Mouse (Mus musculus) heart, adult 2 months (tissue): ENCODE measurements around the gene Pik3ca. TPM values are rescaled to one million over a fixed set of nuclear protein-coding genes. Genes with fewer than 3 reads are reported as not detected.
"Not testable (repeated sequence)": the region's sequence is repeated elsewhere in the genome, so short reads cannot be mapped to it uniquely, and the experiment has no call there.

Source experiments
- DNase-seq, 2 experiments: peaks; one replicate each; pipeline ENCODE4 v3.0.0; 2021
- H3K27ac ChIP-seq: fragments of 200-600 bp; 2 replicates; pipeline ENCODE4 v1.8.1; 2022
- H3K27me3 ChIP-seq: fragments of 200-500 bp; 2 replicates; pipeline ENCODE4 v1.6.1; 2012; ENCODE audit warnings: mild to moderate bottlenecking, low read length, inconsistent platforms, mixed read lengths; ENCODE audit not compliant: control insufficient read depth, insufficient read depth
- H3K36me3 ChIP-seq: fragments of 200-500 bp; 2 replicates; pipeline ENCODE4 v1.6.1; 2012; ENCODE audit warnings: low read length, inconsistent platforms; ENCODE audit not compliant: control insufficient read depth, insufficient read depth
- H3K4me1 ChIP-seq: fragments of 200-500 bp; 2 replicates; pipeline ENCODE4 v1.6.1; 2011; ENCODE audit warnings: low read length; ENCODE audit not compliant: control insufficient read depth, insufficient read depth
- H3K4me3 ChIP-seq: fragments of 200-600 bp; 2 replicates; pipeline ENCODE4 v1.8.1; 2022
- H3K79me2 ChIP-seq: fragments of 200-500 bp; replicated peaks from 2 replicates; pipeline ENCODE4 v1.6.1; 2012; ENCODE audit warnings: mild to moderate bottlenecking, inconsistent platforms, low read length, moderate library complexity, mixed read lengths; ENCODE audit not compliant: control insufficient read depth, insufficient read depth
- H3K9ac ChIP-seq: fragments of 200-500 bp; 2 replicates; pipeline ENCODE4 v1.6.1; 2012; ENCODE audit warnings: low read depth, mild to moderate bottlenecking, control low read depth, inconsistent platforms, low read length, mixed read lengths
- CTCF ChIP-seq: fragments of 200-600 bp; IDR thresholded peaks from 2 replicates; pipeline ENCODE4 v1.8.1; 2022; ENCODE audit warnings: antibody characterized with exemption, mild to moderate bottlenecking, moderate library complexity
- EP300 ChIP-seq: fragments of 200-500 bp; IDR thresholded peaks from 2 replicates; pipeline ENCODE4 v1.6.1; 2011; ENCODE audit warnings: low read depth, low read length, control low read depth; ENCODE audit not compliant: insufficient read depth
- POLR2A ChIP-seq: fragments of 200-500 bp; IDR thresholded peaks from 2 replicates; pipeline ENCODE4 v1.6.1; 2011; ENCODE audit warnings: mild to moderate bottlenecking, low read depth, low read length, control low read depth; ENCODE audit not compliant: insufficient read depth
- WGBS: fragments of 180-500 bp; shearing (Covaris S2); methylation state at CpG from one replicate; pipeline ENCODE4 v1.1.7; 2018; 5-methylcytosine and 5-hydroxymethylcytosine counted together
- intact Hi-C: fragments of 180-260 bp; cut with DNase I; formaldehyde crosslinking; loops from one replicate; pipeline ENCODE4 v1.15.1; 2025
- polyA plus RNA-seq: library from polyadenylated mRNA; depleted of rRNA; stranded (reverse); fragments of >200 nt; gene quantifications from 2 replicates; pipeline ENCODE4 v1.2.3, GENCODE M21; 2012
- total RNA-seq, 2 experiments: library from RNA; stranded (reverse); gene quantifications; 2 replicates each; pipeline ENCODE4 v1.2.3; 2021

The Pik3ca gene
- total and polyA plus RNA-seq, 3 experiments = 6.5 to 48.5 (median 43.5) TPM

- WGBS = 76% methylated on average over 3 of the region's 3 CpGs
- no peak overlapping the region for H3K9ac ChIP-seq
- H3K27me3 ChIP-seq = no peaks in the 10 kb centered on the region
- intact Hi-C loops = loop anchor here (2.0 kb wide), 1 partner anchor 30 kb away; no protein-coding TSS in a partner anchor
- peaks cover 15% of the 10 kb centered on the region for H3K79me2 ChIP-seq
- peaks cover 16% of the 10 kb centered on the region for H3K4me1 ChIP-seq
- DNase-seq = no peak
- H3K27ac ChIP-seq = peak overlapping the region; percentile 56
- peaks cover 15% of the 10 kb centered on the region for H3K36me3 ChIP-seq
- no peak overlapping the region for H3K4me3 ChIP-seq
- no peak for TF ChIP-seq EP300
- TF ChIP-seq CTCF = no peak
- no peak for TF ChIP-seq POLR2A
Measured at GRCm38 (mm10) chr3:32428361-32428760, 30.9 kb downstream of the Pik3ca start.

GRCm38 (mm10) chr3:32428921-32429320, 31.4 kb downstream of the Pik3ca start:
- peak overlapping the region; percentile 56 for H3K27ac ChIP-seq
- 6% methylated on average over 4 of the region's 4 CpGs for WGBS
- peak; percentile 49 to 67 for DNase-seq
- no peak overlapping the region for H3K9ac ChIP-seq
- no peaks in the 10 kb centered on the region for H3K27me3 ChIP-seq
- H3K4me3 ChIP-seq = no peak overlapping the region
- TF ChIP-seq CTCF = no peak
- TF ChIP-seq EP300 = no peak
- no peak for TF ChIP-seq POLR2A
- H3K79me2 ChIP-seq = peaks cover 15% of the 10 kb centered on the region
- H3K4me1 ChIP-seq = peaks cover 16% of the 10 kb centered on the region
- intact Hi-C loops = loop anchor here (2.0 kb wide), 1 partner anchor 30 kb away; no protein-coding TSS in a partner anchor
- peaks cover 15% of the 10 kb centered on the region for H3K36me3 ChIP-seq

GRCm38 (mm10) chr3:32429351-32429750, 31.9 kb downstream of the Pik3ca start:
- intact Hi-C loops = loop anchor here (2.0 kb wide), 1 partner anchor 31 kb away; no protein-coding TSS in a partner anchor
- H3K79me2 ChIP-seq = peaks cover 13% of the 10 kb centered on the region
- H3K4me3 ChIP-seq, H3K27me3 ChIP-seq, H3K9ac ChIP-seq, DNase-seq: not testable (repeated sequence)
- peaks cover 16% of the 10 kb centered on the region for H3K4me1 ChIP-seq
- peaks cover 15% of the 10 kb centered on the region for H3K36me3 ChIP-seq
- H3K27ac ChIP-seq = peak overlapping the region; percentile 48

- Histone ChIP-seq H3K79me2 (peaks cover 13% of the 10 kb centered on the region), H3K27me3 (no peaks in the 10 kb centered on the region), H3K4me3 (no peak overlapping the region), H3K9ac (no peak overlapping the region), H3K27ac (no peak overlapping the region), H3K36me3 (peaks cover 15% of the 10 kb centered on the region), H3K4me1 (peaks cover 16% of the 10 kb centered on the region)
- TF ChIP-seq CTCF (no peak), EP300 (no peak), POLR2A (no peak)
- no peak for DNase-seq
- 20% methylated on average over 2 of the region's 2 CpGs for WGBS
- intact Hi-C loops = no loop called here
Measured at GRCm38 (mm10) chr3:32430394-32430793, 32.9 kb downstream of the Pik3ca start.

GRCm38 (mm10) chr3:32434016-32434415, 36.5 kb downstream of the Pik3ca start:
- no peaks in the 10 kb centered on the region for H3K27me3 ChIP-seq
- WGBS = 48% methylated on average over 2 of the region's 2 CpGs
- no peak overlapping the region; the same call in 1 of the 2 replicates for H3K27ac ChIP-seq
- H3K4me1 ChIP-seq = peaks cover 8% of the 10 kb centered on the region
- H3K36me3 ChIP-seq = peaks cover 7% of the 10 kb centered on the region
- intact Hi-C loops = no loop called here
- no peak overlapping the region for H3K9ac ChIP-seq
- no peak overlapping the region for H3K4me3 ChIP-seq
- no peak for DNase-seq
- H3K79me2 ChIP-seq = peaks cover 10% of the 10 kb centered on the region
- TF ChIP-seq EP300 (no peak), CTCF (no peak), POLR2A (no peak)

GRCm38 (mm10) chr3:32436101-32436500, 38.6 kb downstream of the Pik3ca start:
- H3K9ac ChIP-seq = no peak overlapping the region
- H3K4me1 ChIP-seq = peaks cover 2% of the 10 kb centered on the region; the same call in 1 of the 2 replicates
- H3K79me2 ChIP-seq = peaks cover 10% of the 10 kb centered on the region
- no peak overlapping the region for H3K4me3 ChIP-seq
- peaks cover 2% of the 10 kb centered on the region for H3K36me3 ChIP-seq
- TF ChIP-seq CTCF (no peak), POLR2A (no peak), EP300 (no peak)
- H3K27ac ChIP-seq = no peak overlapping the region
- WGBS = 85% methylated on average over 11 of the region's 11 CpGs
- no peak for DNase-seq
- intact Hi-C loops = loop anchor here (2.0 kb wide), 1 partner anchor 67 kb away; no protein-coding TSS in a partner anchor
- no peaks in the 10 kb centered on the region for H3K27me3 ChIP-seq
